Mouse (Mus musculus): ENCODE results near the gene Chchd3.

DNA sequence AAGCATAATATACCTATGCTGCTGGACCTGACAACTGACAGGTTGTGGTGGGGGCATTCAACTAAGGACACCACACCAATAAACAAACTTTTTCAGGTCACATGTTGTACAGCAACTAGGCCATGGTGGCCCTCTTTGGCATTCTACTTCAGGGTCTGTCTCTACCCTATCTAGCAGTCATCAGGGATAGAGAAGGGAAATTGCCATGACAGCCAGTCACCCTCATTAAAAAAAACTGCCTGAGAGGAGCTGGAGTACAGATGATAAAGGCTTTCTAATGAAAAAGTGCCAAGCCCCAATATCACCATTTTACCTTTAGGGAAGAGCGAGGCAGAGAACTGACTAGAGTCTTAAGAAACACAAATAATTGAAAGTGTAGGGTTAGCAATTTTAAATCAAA lies 27.5 kb downstream of the Chchd3 start:
- no peak for TF ChIP-seq EP300 (IDR thresholded peaks at IDR 0.05; ENCODE audit: low read depth)
- TF ChIP-seq CTCF (IDR thresholded peaks at IDR 0.05; ENCODE audit: low read depth) = no peak
